Mouse (Mus musculus) neural tube, embryonic 13.5 days (tissue): ENCODE data around the gene AL732309.1. TPM values are rescaled to one million over a fixed set of nuclear protein-coding genes. Genes with fewer than 3 reads are reported as not detected.

ENCODE experiments used
- ATAC-seq: fragments of 200-750 bp; cut with Nextera tagmentation; 2 replicates; pipeline ENCODE4 v1.8.0; 2017; ENCODE audit warnings: low read depth, mild to moderate bottlenecking, moderate TSS enrichment, moderate library complexity
- H3K27ac ChIP-seq: fragments of 300-500 bp; sonication (generic); replicated peaks from 2 replicates; pipeline ENCODE4 v1.5.1; 2015; ENCODE audit warnings: moderate library complexity, mild to moderate bottlenecking, inconsistent platforms
- H3K27me3 ChIP-seq: fragments of 300-500 bp; sonication (generic); 2 replicates; pipeline ENCODE4 v1.6.1; 2015; ENCODE audit warnings: mild to moderate bottlenecking, inconsistent platforms
- H3K36me3 ChIP-seq: fragments of 300-500 bp; sonication (generic); 2 replicates; pipeline ENCODE4 v1.6.1; 2015; ENCODE audit warnings: mild to moderate bottlenecking, inconsistent platforms
- H3K4me1 ChIP-seq: fragments of 300-500 bp; sonication (generic); replicated peaks from 2 replicates; pipeline ENCODE4 v1.6.1; 2015; ENCODE audit warnings: inconsistent platforms
- H3K4me2 ChIP-seq: fragments of 300-500 bp; sonication (generic); 2 replicates; pipeline ENCODE4 v1.6.1; 2015; ENCODE audit warnings: inconsistent platforms, mild to moderate bottlenecking, moderate library complexity
- H3K4me3 ChIP-seq: fragments of 300-500 bp; sonication (generic); 2 replicates; pipeline ENCODE4 v1.5.1; 2015; ENCODE audit warnings: mild to moderate bottlenecking, inconsistent platforms
- H3K9ac ChIP-seq: fragments of 300-500 bp; sonication (generic); 2 replicates; pipeline ENCODE4 v1.6.1; 2015; ENCODE audit warnings: moderate library complexity, mild to moderate bottlenecking, inconsistent platforms
- H3K9me3 ChIP-seq: fragments of 300-500 bp; sonication (generic); 2 replicates; pipeline ENCODE4 v1.6.1; 2016; ENCODE audit warnings: inconsistent platforms
- WGBS: fragments of 180-500 bp; shearing (Covaris S2); methylation state at CpG from one replicate; pipeline ENCODE4 v1.1.7; 2015; 5-methylcytosine and 5-hydroxymethylcytosine counted together
- polyA plus RNA-seq: library from polyadenylated mRNA; unstranded; fragments of >200 nt; fragmentation: Nextera tagmentation; extraction: Ambion mirVana; gene quantifications from 2 replicates; pipeline ENCODE4 v1.2.1, GENCODE M21; 2015

Gene AL732309.1
- polyA plus RNA-seq, 1 experiment from 2014 or later: 5.3 TPM

- no peak for ATAC-seq
- peaks cover 14% of the 10 kb centered on the region for H3K36me3 ChIP-seq
- peak within 1 kb of the TSS; percentile 96 for H3K4me2 ChIP-seq
- no peaks in the 10 kb centered on the region for H3K27me3 ChIP-seq
- H3K9me3 ChIP-seq: no peaks in the 10 kb centered on the region
- H3K9ac ChIP-seq: peak within 1 kb of the TSS; percentile 91
- peak within 1 kb of the TSS; percentile 94 for H3K4me3 ChIP-seq
- WGBS: under 1% methylated on average over 17 of the region's 17 CpGs
- H3K27ac ChIP-seq: peak within 1 kb of the TSS; percentile 97
- peaks cover 30% of the 10 kb centered on the region for H3K4me1 ChIP-seq
Observed at GRCm38 (mm10) chr2:25224492-25224765, 22.2 kb downstream of the AL732309.1 start, which contains the start of gene Tubb4b. Gene Tubb4b, minus strand, starts transcription at chr2:25224702.

GRCm38 (mm10) chr2:25223681-25224491 is 22.8 kb downstream of the AL732309.1 start:
- H3K9me3 ChIP-seq: no peaks in the 10 kb centered on the region
- ATAC-seq: peak; percentile 29
- H3K4me1 ChIP-seq: peaks cover 27% of the 10 kb centered on the region
- peaks cover 14% of the 10 kb centered on the region for H3K36me3 ChIP-seq
- 3% methylated on average over 51 of the region's 53 CpGs for WGBS
- H3K27ac ChIP-seq: peak overlapping the region; percentile 95
- peak overlapping the region; percentile 91 for H3K9ac ChIP-seq
- peak overlapping the region; percentile 94 for H3K4me3 ChIP-seq
- peak overlapping the region; percentile 96 for H3K4me2 ChIP-seq
- no peaks in the 10 kb centered on the region for H3K27me3 ChIP-seq

DNA sequence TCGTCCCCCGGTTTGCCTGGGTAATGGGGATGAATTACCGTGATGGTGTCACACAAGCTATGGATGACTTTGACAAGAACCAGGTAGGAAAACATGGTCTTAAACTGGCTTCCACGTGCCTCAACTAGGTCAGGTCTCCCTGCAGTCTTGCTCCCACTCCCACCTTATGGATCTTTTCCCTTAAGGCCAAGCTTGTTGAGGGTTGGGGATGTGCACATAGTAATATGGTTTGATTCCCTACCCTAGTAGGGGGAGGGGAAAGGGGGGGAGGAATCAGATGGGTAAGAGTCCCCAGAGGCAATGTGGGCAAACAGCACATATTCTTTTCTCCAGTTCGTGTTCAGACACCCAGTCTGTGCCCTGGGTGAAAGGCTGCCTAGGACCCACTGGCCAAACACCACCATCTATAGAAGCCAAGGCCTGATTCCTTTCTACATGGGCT is 25.3 kb downstream of the AL732309.1 start:
- Histone ChIP-seq H3K36me3 (peaks cover 14% of the 10 kb centered on the region), H3K9me3 (no peaks in the 10 kb centered on the region), H3K4me1 (peaks cover 20% of the 10 kb centered on the region), H3K27ac (no peak overlapping the region), H3K4me3 (no peak overlapping the region), H3K4me2 (no peak overlapping the region), H3K27me3 (no peaks in the 10 kb centered on the region), H3K9ac (no peak overlapping the region)
- 70% methylated on average over 5 of the region's 5 CpGs for WGBS
- no peak for ATAC-seq

GRCm38 (mm10) chr2:25218445-25218844 is 28.2 kb downstream of the AL732309.1 start, which contains the start of gene Fam166a:
Gene Fam166a, plus strand, starts transcription at chr2:25218745.
- Histone ChIP-seq H3K4me1 (peaks cover 7% of the 10 kb centered on the region), H3K9me3 (no peaks in the 10 kb centered on the region), H3K9ac (no peak within 1 kb of the TSS), H3K4me2 (no peak within 1 kb of the TSS), H3K27me3 (peaks cover 9% of the 10 kb centered on the region; the same call in 1 of the 2 replicates), H3K36me3 (peaks cover 14% of the 10 kb centered on the region), H3K27ac (no peak within 1 kb of the TSS), H3K4me3 (no peak within 1 kb of the TSS)
- no peak for ATAC-seq

- WGBS: 57% methylated on average over 2 of the region's 2 CpGs
- Histone ChIP-seq H3K4me2 (no peak overlapping the region), H3K9me3 (no peaks in the 10 kb centered on the region), H3K4me1 (no peaks in the 10 kb centered on the region), H3K9ac (no peak overlapping the region), H3K36me3 (peaks cover 14% of the 10 kb centered on the region), H3K27ac (no peak overlapping the region), H3K27me3 (peaks cover 15% of the 10 kb centered on the region; the same call in 1 of the 2 replicates), H3K4me3 (no peak overlapping the region)
- no peak for ATAC-seq
Observed at GRCm38 (mm10) chr2:25217666-25218065, 29.0 kb downstream of the AL732309.1 start.

DNA sequence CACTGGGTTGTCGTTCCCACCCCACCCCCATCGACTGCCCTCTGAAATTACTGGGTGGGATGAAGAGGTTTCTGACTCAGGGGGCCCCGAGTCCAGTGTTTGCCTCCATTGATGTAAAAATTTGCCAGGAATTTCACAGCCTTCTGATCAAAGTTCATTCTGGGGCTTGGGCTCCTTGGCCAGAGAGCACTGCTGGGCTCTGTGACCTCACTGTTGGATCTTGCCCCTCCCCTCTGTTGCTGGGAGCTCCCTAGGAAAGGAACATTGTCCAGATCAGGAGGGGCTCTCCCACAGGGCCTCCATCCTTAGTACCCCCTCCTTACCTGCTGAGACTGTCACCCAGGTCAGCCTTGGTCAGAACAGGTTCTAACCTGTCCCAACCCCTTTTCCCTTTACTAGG is 32.2 kb downstream of the AL732309.1 start, which contains the start of gene Stpg3:
Gene Stpg3, minus strand, starts transcription at position 194 of the 400 bp plus-strand sequence.
- peaks cover 17% of the 10 kb centered on the region; the same call in 1 of the 2 replicates for H3K27me3 ChIP-seq
- no peak for ATAC-seq
- no peaks in the 10 kb centered on the region for H3K36me3 ChIP-seq
- WGBS: 77% methylated on average over 3 of the region's 3 CpGs
- no peaks in the 10 kb centered on the region for H3K9me3 ChIP-seq
- H3K9ac ChIP-seq: no peak within 1 kb of the TSS
- H3K4me1 ChIP-seq: peaks cover 17% of the 10 kb centered on the region
- H3K4me3 ChIP-seq: no peak within 1 kb of the TSS
- no peak within 1 kb of the TSS for H3K27ac ChIP-seq
- no peak within 1 kb of the TSS for H3K4me2 ChIP-seq

DNA sequence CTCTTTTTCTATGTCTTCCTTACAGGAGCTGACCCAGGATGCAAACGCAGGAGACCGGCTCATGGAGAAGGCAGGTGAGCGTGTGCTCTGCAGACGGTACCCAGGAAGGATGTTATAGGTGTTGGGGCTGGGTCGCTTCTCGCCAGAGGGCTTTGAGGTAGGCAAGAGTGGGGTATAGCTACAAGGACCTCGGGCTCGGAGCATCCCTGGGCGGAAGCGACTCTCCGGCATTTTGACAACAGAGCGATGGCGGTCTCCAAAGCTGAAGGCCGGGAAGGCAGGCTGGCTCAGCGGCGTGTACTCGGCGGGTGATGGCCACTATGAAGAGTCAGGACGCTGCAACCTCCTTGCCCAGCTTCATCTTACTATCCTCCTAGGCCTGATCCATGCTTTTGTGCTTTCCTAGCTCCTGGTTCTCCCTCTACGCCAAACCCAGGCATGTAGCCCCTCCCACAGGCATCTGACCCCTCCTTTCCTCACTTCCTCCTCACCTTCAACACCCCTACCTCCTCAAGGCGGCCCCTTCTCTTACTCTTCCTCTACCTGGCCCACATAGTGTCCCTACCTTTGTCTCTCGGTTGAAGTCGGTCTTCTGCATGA is 33.3 kb downstream of the AL732309.1 start:
- H3K36me3 ChIP-seq: peaks cover 9% of the 10 kb centered on the region; the same call in 1 of the 2 replicates
- no peak overlapping the region for H3K27ac ChIP-seq
- H3K4me1 ChIP-seq: peaks cover 27% of the 10 kb centered on the region
- H3K27me3 ChIP-seq: peaks cover 17% of the 10 kb centered on the region; the same call in 1 of the 2 replicates
- no peak overlapping the region for H3K4me3 ChIP-seq
- no peaks in the 10 kb centered on the region for H3K9me3 ChIP-seq
- 67% methylated on average over 23 of the region's 23 CpGs for WGBS
- no peak overlapping the region for H3K4me2 ChIP-seq
- H3K9ac ChIP-seq: no peak overlapping the region
- no peak for ATAC-seq

GRCm38 (mm10) chr2:25211121-25211670 is 35.5 kb downstream of the AL732309.1 start, which contains the start of gene Nelfb:
Gene Nelfb, minus strand, starts transcription at chr2:25211489.
- peaks cover 38% of the 10 kb centered on the region for H3K4me1 ChIP-seq
- H3K27ac ChIP-seq: peak within 1 kb of the TSS; percentile 92
- under 1% methylated on average over 44 of the region's 44 CpGs for WGBS
- H3K4me2 ChIP-seq: peak within 1 kb of the TSS; percentile 95
- no peaks in the 10 kb centered on the region for H3K9me3 ChIP-seq
- peak within 1 kb of the TSS; percentile 90 for H3K4me3 ChIP-seq
- peak within 1 kb of the TSS; percentile 93 for H3K9ac ChIP-seq
- H3K27me3 ChIP-seq: peaks cover 17% of the 10 kb centered on the region; the same call in 1 of the 2 replicates
- peak; percentile 94 for ATAC-seq
- peaks cover 30% of the 10 kb centered on the region for H3K36me3 ChIP-seq

DNA sequence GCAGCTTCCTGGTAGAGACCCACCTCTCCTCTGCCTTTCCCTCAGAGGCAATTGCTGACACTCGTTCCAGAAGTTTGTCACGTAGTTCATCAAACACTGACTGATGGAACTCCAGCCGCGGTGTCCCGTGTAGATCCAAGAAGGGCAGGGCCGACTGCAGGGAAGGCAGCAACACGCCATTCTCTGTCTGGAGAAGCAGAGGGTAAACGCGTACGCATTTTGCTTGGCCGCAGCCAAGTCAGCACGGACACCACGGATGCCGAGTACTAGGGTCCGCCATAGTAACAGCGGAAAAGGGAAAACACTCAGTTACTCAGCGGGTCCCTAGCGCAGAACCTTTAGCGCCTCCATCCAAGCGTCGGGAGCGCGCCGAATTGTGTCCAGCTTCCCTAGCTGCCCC is 36.0 kb downstream of the AL732309.1 start:
- H3K9ac ChIP-seq: peak overlapping the region; percentile 93
- WGBS: under 1% methylated on average over 24 of the region's 24 CpGs
- H3K27ac ChIP-seq: peak overlapping the region; percentile 92
- peaks cover 17% of the 10 kb centered on the region; the same call in 1 of the 2 replicates for H3K27me3 ChIP-seq
- H3K4me3 ChIP-seq: peak overlapping the region; percentile 90
- H3K4me1 ChIP-seq: peaks cover 38% of the 10 kb centered on the region
- H3K4me2 ChIP-seq: peak overlapping the region; percentile 95
- ATAC-seq: peak; percentile 62
- no peaks in the 10 kb centered on the region for H3K9me3 ChIP-seq
- peaks cover 35% of the 10 kb centered on the region for H3K36me3 ChIP-seq

- 0 out of 2 replicates have a peak, but pooled peaks cover under 1% of the 10 kb centered on the region for H3K27me3 ChIP-seq
- H3K36me3 ChIP-seq: peaks cover 66% of the 10 kb centered on the region
- H3K9ac ChIP-seq: no peak overlapping the region
- peaks cover 38% of the 10 kb centered on the region for H3K4me1 ChIP-seq
- no peak for ATAC-seq
- H3K4me2 ChIP-seq: no peak overlapping the region
- WGBS: 97% methylated on average over 1 of the region's 1 CpGs
- H3K4me3 ChIP-seq: no peak overlapping the region
- no peaks in the 10 kb centered on the region for H3K9me3 ChIP-seq
- no peak overlapping the region for H3K27ac ChIP-seq
Observed at GRCm38 (mm10) chr2:25207593-25207992, 39.1 kb downstream of the AL732309.1 start.

- H3K4me2 ChIP-seq: no peak overlapping the region
- 55% methylated on average over 4 of the region's 4 CpGs for WGBS
- peak; percentile 47 for ATAC-seq
- H3K9ac ChIP-seq: no peak overlapping the region
- no peaks in the 10 kb centered on the region for H3K9me3 ChIP-seq
- H3K27me3 ChIP-seq: no peaks in the 10 kb centered on the region
- peaks cover 15% of the 10 kb centered on the region for H3K4me1 ChIP-seq
- H3K36me3 ChIP-seq: peaks cover 99% of the 10 kb centered on the region
- no peak overlapping the region for H3K4me3 ChIP-seq
- H3K27ac ChIP-seq: no peak overlapping the region
Observed at GRCm38 (mm10) chr2:25203631-25204214, 42.9 kb downstream of the AL732309.1 start.
